Mouse (Mus musculus) liver, postnatal 0 days (tissue): Measurements from ENCODE around the gene Eif4h.

ENCODE experiments used
- CTCF ChIP-seq: sonication (generic); IDR thresholded peaks from 2 replicates; pipeline ENCODE4 v1.5.1; 2016; ENCODE audit warnings: antibody characterized with exemption, low read depth
- EP300 ChIP-seq: IDR thresholded peaks from 2 replicates; pipeline ENCODE4 v1.6.1; 2016; ENCODE audit warnings: antibody characterized with exemption, low read depth, mild to moderate bottlenecking

- TF ChIP-seq CTCF (no peak), EP300 (no peak)
Observed at GRCm38 (mm10) chr5:134607121-134607520, 32.2 kb downstream of the Eif4h start.
